34 mouse cellular contexts compared by ENCODE assay signal in the genomic region with DNA sequence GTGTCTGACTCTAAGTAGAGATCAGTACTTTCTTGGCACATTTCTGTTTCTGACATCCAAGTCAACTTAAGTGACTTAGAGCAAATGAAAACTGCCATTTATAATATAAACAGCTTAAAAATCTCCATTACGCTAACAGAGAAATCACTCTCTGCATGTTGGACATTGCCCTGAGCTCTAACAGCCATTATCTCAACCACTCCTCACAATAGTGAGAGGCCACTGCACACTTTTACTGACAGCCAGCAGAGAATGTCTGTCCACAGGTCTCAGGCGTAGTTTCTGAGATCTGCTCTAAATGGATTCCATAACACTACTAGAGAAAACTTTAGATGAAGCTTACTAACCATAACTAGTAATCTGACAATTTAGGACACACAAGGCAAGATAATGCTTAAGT. TPM values are rescaled to one million over a fixed set of nuclear protein-coding genes. Genes with fewer than 3 reads are reported as not detected.
"Had no signal": no experiment of that assay in that cellular context is flagged by ENCODE, and none has a peak within 500 bp of the region (broad histone marks: within the 10 kb centered on the region; RNA-seq: fewer than 3 reads in every experiment).

No protein-coding gene starts in this region.

- H3K9me3 ChIP-seq: embryonic facial prominence, embryonic 10.5 days; embryonic facial prominence, embryonic 12.5 days; embryonic facial prominence, embryonic 13.5 days; embryonic facial prominence, embryonic 15.5 days; forebrain, embryonic 10.5 days; forebrain, embryonic 12.5 days; forebrain, embryonic 13.5 days; forebrain, embryonic 15.5 days had no signal

- H3K36me3 ChIP-seq: embryonic facial prominence, embryonic 12.5 days; embryonic facial prominence, embryonic 13.5 days; forebrain, embryonic 15.5 days had no signal

- H3K27me3 ChIP-seq: embryonic facial prominence, embryonic 15.5 days; forebrain, embryonic 12.5 days; forebrain, embryonic 13.5 days; forebrain, embryonic 15.5 days had no signal

- H3K9ac ChIP-seq: embryonic facial prominence, embryonic 12.5 days; embryonic facial prominence, embryonic 13.5 days; embryonic facial prominence, embryonic 15.5 days; forebrain, embryonic 12.5 days; forebrain, embryonic 13.5 days; forebrain, embryonic 15.5 days; forebrain, postnatal 0 days had no signal

- DNase-seq: cerebellum, adult 2 months; cerebellum, adult 8-10 months; cerebellum, adult 9-10 months; cerebellum, adult 9-11 months; cerebellum, postnatal 10 days; cerebellum, postnatal 14 days; cerebellum, postnatal 25 days; cerebellum, postnatal 36 days; embryo, embryonic 11 days; forebrain, postnatal 0 days; gastrocnemius, adult 2 months; gastrocnemius, postnatal 10 days; gastrocnemius, postnatal 14 days; gastrocnemius, postnatal 25 days; gastrocnemius, postnatal 36 days; heart, adult 11 months; heart, adult 18-20 months had no signal

- ATAC-seq: forebrain, embryonic 13.5 days; forebrain, embryonic 14.5 days; forebrain, embryonic 15.5 days; forebrain, embryonic 16.5 days; forebrain, postnatal 0 days had no signal

- H3K4me3 ChIP-seq: embryonic facial prominence, embryonic 10.5 days; embryonic facial prominence, embryonic 12.5 days; embryonic facial prominence, embryonic 13.5 days; embryonic facial prominence, embryonic 15.5 days; erythroblast, embryonic 14.5 days; forebrain, embryonic 10.5 days; forebrain, embryonic 12.5 days; forebrain, embryonic 13.5 days; forebrain, embryonic 15.5 days; gastrocnemius, adult 2 months had no signal

- H3K27ac ChIP-seq: embryonic facial prominence, embryonic 10.5 days; embryonic facial prominence, embryonic 12.5 days; embryonic facial prominence, embryonic 13.5 days; embryonic facial prominence, embryonic 15.5 days; forebrain, embryonic 10.5 days; forebrain, embryonic 12.5 days; forebrain, embryonic 13.5 days; forebrain, embryonic 15.5 days; gastrocnemius, adult 2 months had no signal

- H3K4me1 ChIP-seq: embryonic facial prominence, embryonic 15.5 days; forebrain, embryonic 10.5 days; forebrain, embryonic 12.5 days; forebrain, embryonic 13.5 days; forebrain, embryonic 15.5 days had no signal

- H3K4me2 ChIP-seq: embryonic facial prominence, embryonic 12.5 days; embryonic facial prominence, embryonic 13.5 days; embryonic facial prominence, embryonic 15.5 days; forebrain, embryonic 12.5 days; forebrain, embryonic 13.5 days; forebrain, embryonic 15.5 days had no signal

RNA-seq across cellular contexts. Expression of gene 1700019A02Rik, which starts 16.5 kb away (rescaled TPM):
- polyA plus RNA-seq: cerebellum, adult 2 months; cortical plate, adult 2 months; embryonic facial prominence, embryonic 10.5 days; embryonic facial prominence, embryonic 11.5 days; embryonic facial prominence, embryonic 12.5 days; embryonic facial prominence, embryonic 13.5 days; embryonic facial prominence, embryonic 14.5 days; embryonic facial prominence, embryonic 15.5 days; erythroblast, embryonic 14.5 days; forebrain, embryonic 10.5 days; forebrain, embryonic 11.5 days; forebrain, embryonic 12.5 days; forebrain, embryonic 13.5 days; forebrain, embryonic 14.5 days; forebrain, embryonic 15.5 days; forebrain, embryonic 16.5 days; forebrain, postnatal 0 days; frontal cortex, adult 2 months; gonadal fat pad, adult 2 months had no signal
